In genomic region chr14:31462226-31462625, GRCm38 (mm10) we compare ENCODE assay signal across 7 mouse cellular contexts. TPM values are rescaled to one million over a fixed set of nuclear protein-coding genes. Genes with fewer than 3 reads are reported as not detected.
A peak's percentile ranks its signal among the peaks of the same experiment; 100 is the strongest.
DNase-seq lines count a peak whose midpoint lies in the region; TF ChIP-seq lines count a peak whose summit lies in the region.
"Not testable (repeated sequence)": the region's sequence is repeated elsewhere in the genome, so short reads cannot be mapped to it uniquely, and the experiment has no call there.

No protein-coding gene starts in this region.

- H3K27me3 ChIP-seq in ES-Bruce4 (ENCODE audit: control insufficient read depth, insufficient read depth, low read length, poor library complexity, severe bottlenecking); kidney, adult 2 months (replicated peaks; ENCODE audit: control insufficient read depth, insufficient read depth, low read length); liver, adult 2 months (ENCODE audit: control insufficient read depth, insufficient read depth, low read length): not testable (repeated sequence)

- H3K36me3 ChIP-seq in ES-Bruce4 (ENCODE audit: control insufficient read depth, insufficient read depth, low read length, poor library complexity, severe bottlenecking); kidney, adult 2 months (ENCODE audit: control insufficient read depth, insufficient read depth, low read length); liver, adult 2 months (ENCODE audit: control insufficient read depth, insufficient read depth, low read length): not testable (repeated sequence)

- not testable (repeated sequence) for H3K4me1 ChIP-seq in ES-Bruce4 (ENCODE audit: control insufficient read depth, insufficient read depth, low read length); kidney, adult 2 months (ENCODE audit: control insufficient read depth, insufficient read depth, low read length); liver, adult 2 months (ENCODE audit: control insufficient read depth, insufficient read depth, low read length)

- not testable (repeated sequence) for H3K9me3 ChIP-seq in ES-Bruce4 (replicated peaks; ENCODE audit: control insufficient read depth, insufficient read depth, low read length, poor library complexity, severe bottlenecking)

- H3K9ac ChIP-seq in ES-Bruce4 (ENCODE audit: low read depth, poor library complexity, severe bottlenecking); liver, adult 2 months (ENCODE audit: low read depth, low read length): not testable (repeated sequence)

- not testable (repeated sequence) for TF ChIP-seq POLR2A in ES-Bruce4 (IDR thresholded peaks at IDR 0.05; ENCODE audit: insufficient read depth, low read length); kidney, adult 2 months (IDR thresholded peaks at IDR 0.05; ENCODE audit: low read depth, low read length); liver, adult 2 months (IDR thresholded peaks at IDR 0.05; ENCODE audit: extremely low read depth, insufficient read depth, low read length)

- H3K79me2 ChIP-seq in liver, adult 2 months (ENCODE audit: control insufficient read depth, insufficient read depth, low read length), result not testable (repeated sequence)

- not testable (repeated sequence) for H3K4me3 ChIP-seq in ES-Bruce4 (ENCODE audit: low read depth, low read length); kidney, adult 2 months (ENCODE audit: insufficient read depth, low read depth, low read length); liver, adult 2 months (ENCODE audit: insufficient read depth, low read depth, low read length)

- 83% methylated on average over 5 of the region's 5 CpGs for WGBS in kidney, adult 2 months
- WGBS in liver, adult 2 months, result 95% methylated on average over 5 of the region's 5 CpGs

- not testable (repeated sequence) for H3K27ac ChIP-seq in ES-Bruce4 (ENCODE audit: insufficient read depth, low read length); kidney, adult 2 months (ENCODE audit: insufficient read depth, low read depth, low read length); liver, adult 2 months (replicated peaks; ENCODE audit: insufficient read depth, low read depth, low read length)

- TF ChIP-seq EP300 in ES-Bruce4 (IDR thresholded peaks at IDR 0.05; ENCODE audit: insufficient read depth, low read depth, low read length), result not testable (repeated sequence)

- DNase-seq in 416B (ENCODE audit: low read depth) (peak; percentile 61), ZHBTc4 (ENCODE audit: low read depth, low spot score) (peak; percentile 26)
- peak; percentile 41 to 48 for DNase-seq in heart, adult 9 months (ENCODE audit: low spot score in 2 of 2)
- DNase-seq in kidney, adult 2 months, result peak; percentile 25
- DNase-seq in liver, adult 2 months (ENCODE audit: extremely low read depth, low read depth, low spot score), result not testable (repeated sequence)
- DNase-seq in lung, postnatal 36 days, result peak; percentile 35

- peak; percentile 10 for TF ChIP-seq CTCF in ES-Bruce4 (IDR thresholded peaks at IDR 0.05; ENCODE audit: low read depth, low read length)
- peak; percentile 30 for TF ChIP-seq CTCF in kidney, adult 2 months (conservative IDR thresholded peaks at IDR 0.05; ENCODE audit: insufficient read depth, insufficient read length, low read depth, low read length)
- 0 out of 2 replicates have a peak, but pooled peaks have one; percentile 2 for TF ChIP-seq CTCF in liver, adult 2 months (IDR thresholded peaks at IDR 0.05; ENCODE audit: low read depth, low read length)

RNA-seq across cellular contexts. Expression of gene Sh3bp5, which starts 26.3 kb away (rescaled TPM):
- 8.6 TPM in 2 replicates for polyA plus RNA-seq in ES-Bruce4 (2011; ENCODE audit: insufficient read depth, insufficient read length, low read depth, missing spikeins)
- 33.4 and 43.4 TPM in 2 replicates for polyA plus RNA-seq in kidney, adult 2 months (2012; rRNA removed)
- 37.1 and 37.7 TPM in 2 replicates for total RNA-seq in liver, adult 2 months (2014; rRNA removed)
- 22.6 and 26.1 TPM in 2 replicates for polyA plus RNA-seq in liver, adult 2 months (2012; rRNA removed)

RNA-seq across cellular contexts. Expression of gene Eaf1, which starts 32.0 kb away (rescaled TPM):
- polyA plus RNA-seq in ES-Bruce4 (2011; ENCODE audit: insufficient read depth, insufficient read length, low read depth, missing spikeins), result 42.5 and 46.1 TPM in 2 replicates
- 34.3 and 34.7 TPM in 2 replicates for polyA plus RNA-seq in kidney, adult 2 months (2012; rRNA removed)
- 10.8 and 14.6 TPM in 2 replicates for total RNA-seq in liver, adult 2 months (2014; rRNA removed)
- polyA plus RNA-seq in liver, adult 2 months (2012; rRNA removed), result 24.1 and 24.4 TPM in 2 replicates

RNA-seq across cellular contexts. Expression of gene Mettl6, which starts 32.6 kb away (rescaled TPM):
- polyA plus RNA-seq in ES-Bruce4 (2011; ENCODE audit: insufficient read depth, insufficient read length, low read depth, missing spikeins), result 82.0 and 93.4 TPM in 2 replicates
- polyA plus RNA-seq in kidney, adult 2 months (2012; rRNA removed), result 5.9 and 9.2 TPM in 2 replicates
- total RNA-seq in liver, adult 2 months (2014; rRNA removed), result 11.2 and 11.9 TPM in 2 replicates
- 2.6 and 5.4 TPM in 2 replicates for polyA plus RNA-seq in liver, adult 2 months (2012; rRNA removed)
